Mouse (Mus musculus) T-helper 1 cell (primary cell): ENCODE measurements around the gene Banf1.
"Not testable (repeated sequence)": the region's sequence is repeated elsewhere in the genome, so short reads cannot be mapped to it uniquely, and the experiment has no call there.

Source experiments
- in situ Hi-C: fragments of 300-600 bp; cut with MboI, MseI; formaldehyde crosslinking; loops from one replicate; pipeline ENCODE4 v1.15.1; 2025; ENCODE audit warnings: high pct_unique_total_duplicates

Gene Banf1

DNA sequence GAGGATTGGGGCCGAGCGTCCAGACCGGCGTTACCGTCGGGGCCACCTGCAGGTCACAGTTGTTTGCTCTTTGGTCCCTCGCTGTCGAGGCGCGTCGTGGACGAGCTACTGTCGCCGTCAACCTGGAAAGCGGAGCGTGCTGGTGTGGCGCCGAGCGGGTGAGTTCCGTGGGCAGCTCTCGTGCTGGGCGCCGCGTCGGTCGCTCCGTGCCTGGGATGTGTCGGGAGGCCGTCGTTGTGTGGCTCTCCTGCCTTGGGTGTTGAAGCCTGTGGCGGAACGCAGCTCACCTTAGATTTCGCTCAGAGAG, at the start of gene Banf1:
TSS of gene Banf1 (minus strand) at position 116 of the 307 bp plus-strand sequence.
- in situ Hi-C loops = no loop called here

DNA sequence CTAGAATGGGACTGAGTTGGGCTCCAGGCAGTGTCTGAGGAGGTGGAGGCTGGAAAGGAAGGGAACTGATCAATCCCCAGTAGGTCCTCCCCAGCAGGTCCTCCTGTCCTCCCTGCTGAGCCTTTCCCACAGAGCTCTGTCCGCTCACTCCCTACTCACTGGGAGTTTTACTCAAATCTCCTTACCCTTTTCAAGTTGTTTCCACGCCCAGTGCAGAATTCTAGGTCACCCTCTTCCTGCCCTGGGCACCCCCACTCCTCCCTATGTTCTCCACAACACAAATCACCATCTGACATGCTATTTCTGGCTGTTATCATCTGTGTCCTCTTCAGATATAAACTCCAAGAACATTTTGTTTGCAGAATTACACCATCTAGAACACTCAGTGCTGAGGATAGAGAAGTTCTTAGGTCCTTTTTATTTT, 47.6 kb upstream of the Banf1 start:
- in situ Hi-C loops = no loop called here

DNA sequence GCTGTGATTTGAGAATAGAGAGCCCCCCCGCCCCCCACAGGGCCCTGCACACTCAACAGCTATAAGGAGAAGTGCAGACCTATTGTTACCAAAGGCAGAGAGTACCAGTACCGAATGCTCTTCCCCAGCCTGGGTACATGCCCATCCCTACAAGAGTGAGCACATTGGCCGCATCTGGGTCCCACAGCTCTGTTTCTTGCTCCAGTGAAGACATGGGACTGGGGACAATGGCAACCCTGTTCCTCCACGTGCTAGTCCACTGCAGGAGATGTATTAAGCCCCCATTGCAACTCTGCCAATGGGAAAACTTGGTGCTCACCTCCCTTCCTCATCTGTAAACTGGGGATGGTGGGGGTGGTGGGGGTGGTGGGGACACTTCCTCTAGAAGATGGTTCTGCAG, 46.9 kb upstream of the Banf1 start:
- in situ Hi-C loops = no loop called here

DNA sequence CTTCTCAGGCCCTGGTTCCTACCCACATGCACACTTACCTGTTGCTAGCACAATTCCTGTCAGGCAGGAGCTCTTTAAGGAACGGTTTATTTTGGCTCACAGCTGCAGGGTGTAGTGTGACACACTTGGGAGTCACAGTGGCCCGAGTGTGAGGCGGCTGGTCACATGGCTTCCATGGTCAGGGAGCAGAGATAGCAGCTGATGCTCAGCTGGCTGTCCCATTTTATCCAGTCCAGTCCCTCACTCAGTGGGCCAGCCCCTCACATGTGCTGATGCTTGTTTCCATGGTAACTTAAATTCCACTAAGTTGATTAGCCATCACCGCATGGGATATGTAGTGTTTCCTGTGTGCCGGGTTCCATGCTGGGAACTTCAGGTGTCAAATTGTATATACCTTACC, 45.0 kb upstream of the Banf1 start:
- in situ Hi-C loops = no loop called here

DNA sequence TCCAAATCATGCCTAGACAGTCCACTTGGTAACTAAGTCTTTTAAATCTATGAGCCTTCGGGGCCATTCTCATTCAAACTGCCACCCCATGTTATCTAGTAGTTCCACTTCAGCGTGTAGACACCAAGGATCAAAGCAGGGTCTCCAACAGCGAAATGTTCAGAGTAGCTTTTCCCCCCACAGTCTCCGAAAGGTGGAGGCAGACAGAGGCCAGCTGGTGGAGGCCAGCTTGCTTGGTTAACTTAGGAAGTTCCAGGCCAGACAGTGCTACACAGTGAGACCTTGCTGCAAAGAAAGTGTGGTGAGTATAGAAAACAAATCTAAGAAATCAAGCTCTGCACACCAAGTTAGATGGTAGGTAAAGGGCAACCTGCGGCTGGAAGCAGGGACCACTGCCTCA, 43.7 kb upstream of the Banf1 start:
- in situ Hi-C loops = no loop called here

DNA sequence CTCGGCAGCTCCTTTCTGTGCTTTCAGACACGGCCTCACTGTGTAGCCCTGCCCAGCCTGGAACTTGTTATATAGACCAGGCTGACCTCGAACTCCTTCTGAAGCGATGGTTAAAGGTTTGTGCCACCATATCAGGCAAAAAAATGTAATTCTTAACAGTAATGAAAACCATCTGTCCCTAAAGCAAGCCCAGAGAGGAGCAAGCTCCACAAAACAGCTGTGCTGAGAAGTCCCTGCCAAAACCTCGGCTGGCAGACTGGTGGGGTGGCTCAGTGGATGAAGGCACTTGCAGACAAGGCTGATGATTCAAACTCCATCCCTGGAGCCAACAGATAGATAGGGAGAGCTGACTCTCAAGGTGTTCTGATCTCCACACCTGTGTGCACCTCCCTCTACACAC, 42.1 kb upstream of the Banf1 start:
- in situ Hi-C loops = no loop called here

DNA sequence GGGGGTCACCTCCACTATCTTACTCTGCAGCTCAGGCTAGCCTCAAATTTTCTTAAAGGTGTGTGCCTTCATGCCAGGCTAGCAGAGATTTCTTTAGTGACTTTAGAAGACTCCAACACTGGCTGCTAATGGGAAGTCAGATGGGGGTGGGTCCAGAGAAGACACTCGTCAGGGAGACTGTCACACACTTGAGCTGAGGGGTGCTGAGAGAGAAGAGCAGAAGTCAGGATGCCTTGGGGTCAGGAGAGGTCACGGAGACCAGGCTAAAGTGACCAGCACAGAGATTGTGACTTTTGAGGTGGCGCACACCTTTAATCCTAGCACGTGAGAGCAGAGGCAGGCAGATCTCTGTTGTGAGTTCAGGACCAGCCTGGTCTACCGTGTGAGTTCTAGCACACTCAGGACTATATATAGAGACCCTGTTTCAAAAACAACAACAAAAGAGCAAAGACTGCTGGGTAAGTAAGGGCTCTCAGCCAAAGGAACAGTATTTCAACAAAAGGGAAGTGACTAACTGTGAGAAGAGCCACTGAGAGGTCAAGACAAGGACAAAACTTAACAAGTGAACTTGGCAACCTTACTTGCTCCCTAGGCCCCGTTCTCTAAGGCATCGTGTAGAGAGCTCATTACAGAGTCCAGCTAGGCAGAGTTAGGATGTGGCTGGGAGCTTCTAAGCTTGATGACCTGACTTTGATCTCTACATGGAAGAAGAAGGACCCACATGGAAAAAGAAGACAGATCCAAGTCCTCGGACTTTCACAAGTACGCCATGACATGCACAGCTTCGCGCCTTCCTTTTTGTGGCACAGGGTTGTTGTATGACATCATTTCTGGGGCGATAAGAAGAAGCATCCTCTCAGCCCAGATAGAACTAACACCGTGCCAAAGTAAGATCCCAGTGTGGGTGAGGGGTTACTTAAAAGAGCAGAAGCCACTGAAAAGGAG, 41.4 kb upstream of the Banf1 start:
- in situ Hi-C loops = no loop called here

DNA sequence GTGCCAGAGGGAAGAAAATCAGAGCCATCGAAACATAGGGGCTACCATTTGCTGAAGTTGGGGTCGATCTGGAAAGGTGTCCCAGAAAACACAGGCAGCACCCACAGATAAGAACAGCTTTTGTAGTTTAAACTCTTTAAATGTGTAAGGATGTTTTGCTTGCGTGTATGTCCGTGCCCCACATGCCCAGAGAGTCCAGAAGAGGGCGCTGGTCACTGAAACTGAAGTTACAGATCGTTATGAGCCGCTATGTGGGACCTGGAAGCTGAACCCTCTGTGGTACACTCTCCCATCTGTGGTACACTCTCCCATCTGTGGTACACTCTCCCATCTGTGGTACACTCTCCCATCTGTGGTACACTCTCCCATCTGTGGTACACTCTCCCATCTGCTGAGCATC, 40.2 kb upstream of the Banf1 start:
- in situ Hi-C loops = no loop called here

DNA sequence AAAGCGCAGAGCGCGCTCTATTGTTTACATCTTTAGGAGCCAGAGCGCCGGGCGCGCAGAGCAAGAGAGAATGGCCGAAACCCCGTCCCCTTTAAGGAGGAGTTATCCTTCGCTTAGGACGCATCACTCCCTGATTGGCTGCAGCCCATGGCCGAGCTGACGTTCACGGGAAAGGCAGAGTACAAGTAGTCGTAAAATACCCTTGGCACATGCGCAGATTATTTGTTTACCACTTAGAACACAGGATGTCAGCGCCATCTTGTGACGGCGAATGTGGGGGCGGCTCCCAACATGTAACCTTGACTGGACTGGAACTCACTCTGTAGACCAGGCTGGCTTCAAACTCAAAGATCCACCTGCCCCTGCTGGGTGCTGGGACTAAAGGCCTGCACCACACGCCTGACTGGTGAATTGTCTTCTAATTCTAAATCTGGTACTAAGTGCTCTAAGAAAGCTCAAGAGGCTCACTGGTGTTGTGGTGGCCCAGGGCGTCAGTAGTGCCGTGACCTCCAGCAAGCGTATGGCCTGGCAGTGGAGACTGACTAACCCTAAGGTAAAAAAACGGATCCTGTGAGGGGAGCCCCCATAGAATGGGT, 39.7 kb upstream of the Banf1 start:
- in situ Hi-C loops = not testable (repeated sequence)

DNA sequence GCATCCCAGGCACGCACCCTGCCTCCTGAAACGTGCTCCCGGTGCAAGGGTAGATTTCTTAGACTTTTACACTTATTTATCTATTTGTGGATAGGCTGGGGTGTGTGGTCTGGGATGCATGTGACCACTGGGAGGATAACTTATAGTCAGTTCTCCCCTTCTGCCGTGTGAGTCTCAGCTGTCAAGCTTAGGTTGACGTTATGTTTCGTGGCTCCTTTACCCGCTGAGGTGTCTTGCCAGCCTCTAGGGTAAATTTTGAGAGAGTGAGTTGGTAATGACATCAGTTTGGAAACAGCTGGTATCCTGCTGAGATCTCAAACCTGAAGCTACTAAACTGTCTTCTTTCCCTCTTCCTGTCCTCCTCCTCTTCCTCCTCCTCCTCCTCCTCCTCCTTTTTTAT, 39.0 kb upstream of the Banf1 start:
- in situ Hi-C loops = no loop called here

DNA sequence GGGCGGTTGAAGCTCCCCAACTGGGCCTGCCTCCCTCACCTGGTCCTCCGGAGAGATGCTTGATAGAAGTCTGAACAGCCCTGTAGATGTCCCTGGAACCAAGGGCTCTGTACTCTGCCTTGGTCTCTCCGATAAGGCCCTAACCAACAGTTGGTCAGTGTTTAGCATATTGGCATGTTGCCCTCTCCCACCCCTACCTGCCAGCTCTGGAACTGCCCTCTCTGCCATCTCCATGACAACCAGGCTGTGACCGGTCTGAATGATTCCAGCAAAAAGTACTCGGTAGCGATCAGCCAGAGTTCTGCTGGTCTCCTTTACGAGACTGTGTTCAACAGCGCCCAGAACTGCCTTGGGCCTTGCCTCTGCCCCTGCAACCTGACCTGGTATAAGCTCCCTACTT, 35.3 kb upstream of the Banf1 start, which contains the start of gene Tsga10ip:
TSS of gene Tsga10ip (minus strand) at position 234 of the 400 bp plus-strand sequence.
- in situ Hi-C loops = no loop called here

DNA sequence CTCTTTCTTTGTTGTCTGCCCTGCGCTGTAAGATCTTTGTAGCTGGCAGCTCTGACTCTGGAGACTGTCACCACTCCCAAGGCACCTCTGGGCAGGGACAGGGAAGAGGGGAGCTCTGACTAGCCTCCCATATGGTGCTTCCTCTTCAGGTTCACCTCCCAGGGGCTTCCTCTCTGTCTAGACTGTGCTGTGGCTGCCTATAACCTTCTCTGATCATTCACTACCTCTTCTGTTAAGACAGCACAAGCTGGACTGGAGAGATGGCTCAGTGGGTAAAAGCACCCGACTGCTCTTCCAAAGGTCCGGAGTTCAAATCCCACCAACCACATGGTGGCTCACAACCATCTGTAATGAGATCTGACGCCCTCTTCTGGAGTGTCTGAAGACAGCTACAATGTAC, 34.1 kb upstream of the Banf1 start:
- in situ Hi-C loops = not testable (repeated sequence)

DNA sequence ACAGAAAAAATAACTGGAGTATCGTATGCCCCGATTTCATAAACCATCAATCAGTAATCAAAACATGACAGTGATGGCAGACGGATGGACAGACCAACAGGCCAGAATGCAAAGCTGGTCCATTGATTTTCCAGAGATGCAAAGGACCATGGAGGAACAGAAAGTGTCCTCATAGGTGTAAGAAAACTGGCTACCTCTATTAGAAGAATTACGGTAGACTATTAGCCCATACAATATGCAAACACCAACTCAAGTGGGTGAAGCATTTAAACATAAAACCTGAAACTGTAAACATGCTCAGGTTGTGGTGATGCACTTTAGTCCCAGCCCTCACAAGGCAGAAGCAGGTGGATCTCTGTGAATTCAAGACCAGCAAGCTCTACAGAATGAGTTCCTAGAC, 28.4 kb upstream of the Banf1 start:
- in situ Hi-C loops = no loop called here

DNA sequence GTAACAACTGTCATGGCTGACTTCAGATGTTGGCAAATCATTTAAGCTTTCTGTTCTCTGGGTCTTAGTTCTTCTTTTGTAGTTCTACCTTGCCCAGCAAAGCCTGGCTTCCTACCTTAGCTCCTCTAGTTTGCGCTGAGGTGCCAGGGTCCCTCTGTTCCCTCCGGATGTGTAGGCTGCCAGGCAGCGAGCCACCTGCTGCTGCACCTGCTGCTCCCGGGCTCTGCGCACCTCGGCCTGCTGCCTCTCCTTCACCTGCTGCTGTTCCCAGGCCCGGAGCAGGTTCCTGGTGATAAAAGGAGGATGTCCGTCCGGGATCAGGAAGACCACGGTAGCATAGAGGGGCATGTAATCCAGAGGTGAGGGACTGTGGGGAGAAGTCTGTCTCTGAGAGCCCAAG, 27.2 kb upstream of the Banf1 start:
- in situ Hi-C loops = no loop called here

DNA sequence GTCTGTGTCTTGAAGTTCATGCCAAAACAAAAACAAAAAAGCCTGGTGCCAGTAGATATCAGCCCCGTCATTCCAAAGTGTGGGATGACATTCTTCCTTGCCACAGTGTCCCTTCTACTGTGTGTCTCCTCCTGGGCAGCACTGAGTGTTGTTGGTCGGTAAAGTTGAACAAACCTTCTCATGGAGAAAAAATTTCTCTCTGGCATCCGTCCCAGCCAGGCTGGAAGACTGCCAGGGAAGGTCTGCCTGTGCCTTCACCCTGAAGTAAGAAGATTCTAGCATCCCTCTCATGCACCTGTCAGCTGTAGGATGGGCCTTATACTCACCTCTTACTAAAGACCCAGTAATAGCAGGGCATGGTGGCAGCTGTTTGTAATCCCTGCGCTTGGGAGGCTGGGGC, 25.9 kb upstream of the Banf1 start:
- in situ Hi-C loops = no loop called here

DNA sequence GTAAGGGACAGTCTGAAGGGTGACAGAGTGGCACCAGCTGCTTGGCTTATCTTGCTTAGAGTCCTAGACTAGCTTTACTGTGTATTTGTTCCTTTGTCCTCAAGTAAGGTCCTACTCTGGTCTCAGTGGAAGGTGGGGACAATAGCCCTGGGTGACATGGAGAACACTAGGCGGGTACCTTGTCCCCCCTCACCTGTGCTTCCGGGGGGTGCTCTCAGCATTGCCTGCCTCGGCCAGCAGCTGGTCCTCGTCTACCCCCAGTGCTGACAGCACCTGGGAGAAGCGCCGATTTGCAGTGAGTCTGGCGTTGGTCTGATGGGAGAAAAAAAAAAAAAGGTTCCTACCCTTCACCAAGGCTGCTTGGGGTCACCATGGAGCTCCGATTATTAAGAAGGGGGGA, 23.4 kb upstream of the Banf1 start:
- in situ Hi-C loops = no loop called here

DNA sequence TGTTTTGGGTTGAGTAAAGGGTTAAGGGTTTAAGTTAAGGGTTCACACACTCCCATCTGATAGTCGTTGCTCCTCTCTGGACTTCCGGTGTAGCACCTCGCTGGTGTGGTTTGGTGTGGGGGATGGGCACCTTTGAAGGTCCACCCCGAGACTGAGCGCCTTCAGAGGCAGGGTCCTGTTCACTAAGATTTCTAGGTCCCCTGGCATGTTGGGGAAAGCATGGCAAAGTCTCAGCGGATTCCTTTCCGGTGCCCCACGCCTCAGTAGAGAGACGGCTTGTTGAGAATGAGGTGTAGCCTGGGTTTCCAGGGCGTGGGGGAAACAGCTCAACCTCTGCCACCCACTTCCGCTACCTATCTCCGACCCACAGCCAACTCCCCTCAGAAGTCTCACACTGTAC, 22.7 kb upstream of the Banf1 start:
- in situ Hi-C loops = no loop called here

DNA sequence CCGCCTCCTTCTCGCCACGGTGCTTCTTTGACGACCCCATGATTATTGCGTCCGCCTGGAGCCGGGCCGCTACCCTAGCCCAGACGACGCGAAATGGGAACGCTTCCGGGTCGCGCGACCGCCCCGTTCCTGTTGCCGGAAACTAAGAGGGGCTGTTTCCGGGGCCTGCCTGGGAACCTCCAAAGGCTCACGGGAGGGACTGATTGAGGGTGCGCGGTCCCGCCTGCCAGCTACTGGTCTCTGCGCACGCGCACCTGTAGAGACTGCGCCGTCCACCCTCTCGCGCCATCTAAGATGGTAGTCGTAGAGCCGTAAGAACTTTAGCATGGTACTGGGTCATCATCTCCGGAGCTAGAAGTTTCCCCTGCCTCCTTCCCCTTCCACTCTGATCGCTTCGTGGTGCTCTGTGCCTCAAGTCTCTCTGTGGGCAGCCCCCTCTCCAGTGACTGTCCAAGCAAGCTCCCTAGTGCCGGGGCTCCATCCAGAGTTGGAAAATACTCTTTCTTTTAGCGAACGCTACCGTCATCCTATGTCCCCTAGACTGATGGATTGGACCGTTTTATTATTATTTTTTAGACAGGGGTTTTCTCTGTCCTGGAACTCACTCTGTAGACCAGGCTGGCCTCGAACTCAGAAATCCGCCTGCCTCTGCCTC, 21.7 kb upstream of the Banf1 start, which contains the start of gene Sart1:
TSS of gene Sart1 (minus strand) at position 116 of the 655 bp plus-strand sequence.
- in situ Hi-C loops = no loop called here

DNA sequence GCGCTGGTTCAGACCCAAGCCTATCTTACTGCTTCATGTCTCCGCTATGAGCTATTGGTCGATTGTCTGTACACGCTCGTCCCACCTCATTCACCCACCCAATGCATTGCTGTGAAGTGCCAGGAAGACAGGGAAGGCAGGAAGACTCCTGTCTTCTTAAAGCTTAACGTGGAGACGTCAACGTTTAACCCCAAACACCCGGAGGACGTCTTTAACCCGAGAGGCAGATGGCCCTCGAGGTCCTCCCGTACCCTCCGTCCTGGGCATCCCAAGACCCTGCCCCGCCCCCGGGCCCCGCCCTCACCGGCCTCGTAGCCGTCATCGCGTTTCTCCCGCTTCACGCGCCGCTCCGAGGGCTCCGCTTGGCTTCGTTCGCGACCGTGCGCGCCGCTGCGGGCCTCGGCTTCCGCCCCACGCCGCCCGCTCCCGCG, 21.1 kb upstream of the Banf1 start:
- in situ Hi-C loops = no loop called here

DNA sequence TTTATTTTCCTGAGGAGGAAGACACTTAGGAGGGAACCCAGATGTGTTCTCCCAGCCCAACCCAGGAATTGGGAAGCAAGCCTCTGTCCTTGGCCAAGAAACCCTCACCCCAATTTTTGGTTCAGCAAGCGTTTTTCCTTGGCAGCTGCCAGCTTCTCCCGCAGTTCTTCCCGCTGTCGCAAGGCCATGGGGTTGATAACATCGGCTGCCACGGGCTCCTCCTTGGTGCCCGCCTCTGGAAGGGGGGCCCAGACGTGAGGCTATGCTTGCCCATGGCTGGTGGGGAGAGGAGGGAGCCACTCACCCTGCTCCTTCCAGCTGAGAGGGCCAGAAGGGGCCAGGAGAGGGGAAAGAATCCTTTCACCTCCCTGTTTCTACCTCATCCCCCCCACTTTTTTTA, 17.7 kb upstream of the Banf1 start:
- in situ Hi-C loops = no loop called here

DNA sequence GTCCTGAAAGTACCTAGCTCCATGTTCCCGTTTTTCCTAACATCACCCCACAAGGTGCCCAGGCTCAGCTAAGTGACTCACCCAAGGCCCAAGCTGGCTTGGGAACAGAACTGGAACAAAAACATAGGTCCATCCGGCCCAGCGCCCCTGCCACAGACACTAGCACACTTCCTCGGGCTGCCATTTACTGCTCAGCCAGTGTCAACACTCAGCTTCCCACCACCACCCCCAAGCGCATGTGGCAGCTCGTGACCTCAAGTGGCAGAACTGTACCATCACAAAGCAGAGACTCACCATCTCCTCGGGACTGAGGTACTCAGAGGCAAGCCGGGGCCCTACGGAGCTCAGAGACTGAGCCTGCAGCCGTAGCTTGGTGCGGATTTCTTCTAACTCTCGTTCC, 16.4 kb upstream of the Banf1 start:
- in situ Hi-C loops = no loop called here

DNA sequence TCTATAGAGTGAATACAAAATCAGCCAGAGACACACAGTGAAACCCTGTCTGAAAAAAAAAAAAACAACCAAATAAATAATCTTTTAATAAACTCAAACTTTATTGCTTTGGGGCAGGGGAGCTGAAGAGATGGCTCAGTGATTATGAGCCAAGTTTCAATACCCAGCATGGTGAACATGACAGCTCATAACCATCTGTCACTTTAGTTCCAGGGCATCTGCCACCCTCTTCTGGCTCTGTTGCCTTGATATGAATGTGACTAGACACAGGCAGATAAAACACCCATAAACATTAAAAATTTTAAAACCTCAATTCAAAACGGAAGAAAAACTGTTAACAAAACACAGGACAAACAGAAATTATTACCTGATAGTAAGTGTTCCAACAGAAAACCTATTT, 10.5 kb upstream of the Banf1 start:
- in situ Hi-C loops = no loop called here

DNA sequence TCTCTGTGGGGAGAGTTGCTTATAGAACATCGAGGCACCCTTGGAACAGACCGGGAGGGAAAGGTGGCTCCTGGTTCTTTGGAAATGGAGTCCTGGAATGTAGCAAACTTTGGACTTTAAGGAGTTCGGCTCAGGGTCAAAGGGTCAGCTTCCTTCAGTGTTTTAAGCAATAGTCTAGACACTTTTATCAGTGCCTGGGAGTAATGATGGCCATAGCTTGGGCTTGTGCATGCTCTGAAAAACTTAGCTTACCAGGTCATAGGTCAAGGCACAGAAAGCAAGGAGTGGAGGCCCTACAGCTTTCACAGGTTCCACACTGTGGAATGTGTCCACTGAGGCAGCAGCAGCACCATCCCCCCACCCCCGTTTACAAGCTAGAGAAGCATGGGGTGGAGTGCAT, 7.8 kb upstream of the Banf1 start:
- in situ Hi-C loops = no loop called here
